Mouse (Mus musculus) granulocyte monocyte progenitor cell, adult 5-6 weeks (primary cell): ENCODE results near the gene Glt1d1. TPM values are rescaled to one million over a fixed set of nuclear protein-coding genes. Genes with fewer than 3 reads are reported as not detected.

Experiments used
- ATAC-seq: replicated peaks from 2 replicates; pipeline ENCODE4 v1.8.0; 2016; ENCODE audit warnings: mild to moderate bottlenecking, moderate TSS enrichment, inconsistent platforms; ENCODE audit not compliant: poor library complexity, severe bottlenecking
- total RNA-seq, 2 experiments: library from RNA; stranded (forward) in 1 of 2; stranded (reverse) in 1 of 2; fragments of 200-712, 200-1000 nt in 1 of 2; fragments of >200 nt in 1 of 2; fragmentation: Nextera tagmentation in 1 of 2; gene quantifications; 2 replicates each; pipeline ENCODE4 v1.2.3; 2014 to 2017

The Glt1d1 gene
- total RNA-seq, 2 experiments from 2014 or later = 7.5 to 7.6 TPM

DNA sequence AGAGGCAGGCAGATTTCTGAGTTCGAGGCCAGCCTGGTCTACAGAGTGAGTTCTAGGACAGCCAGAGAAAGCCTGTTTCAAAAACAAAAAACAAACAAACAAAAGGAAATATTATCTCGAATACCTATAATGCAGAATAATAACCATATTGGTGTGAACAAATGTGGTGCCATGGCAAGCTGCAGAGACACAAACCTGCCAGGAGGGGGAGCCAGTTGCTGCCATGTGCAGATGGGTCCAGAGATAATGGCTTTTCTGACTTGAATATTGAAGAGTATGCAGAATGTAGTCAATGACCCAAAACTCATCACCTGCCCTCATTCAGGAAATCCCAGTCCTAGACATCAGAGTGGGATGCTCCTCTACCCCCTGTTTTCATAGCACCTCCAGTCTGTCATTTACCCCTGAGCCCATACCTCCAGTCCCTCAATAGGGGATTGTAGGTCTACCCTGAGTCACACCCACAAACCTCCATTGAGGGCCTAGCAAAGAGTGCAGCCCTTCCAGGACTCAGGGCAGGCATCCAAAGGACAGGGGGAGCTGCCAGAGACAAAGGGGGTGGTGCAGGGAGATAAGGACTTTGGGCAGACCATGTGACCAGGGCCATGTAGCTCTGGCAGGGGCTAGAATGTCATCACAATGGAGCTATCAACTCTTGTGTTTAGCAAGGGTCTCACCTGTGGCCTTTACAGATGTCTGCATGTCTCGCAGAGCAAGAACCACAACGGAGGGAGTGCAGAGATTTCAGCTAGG is 124.8 kb downstream of the Glt1d1 start:
- ATAC-seq = no peak

DNA sequence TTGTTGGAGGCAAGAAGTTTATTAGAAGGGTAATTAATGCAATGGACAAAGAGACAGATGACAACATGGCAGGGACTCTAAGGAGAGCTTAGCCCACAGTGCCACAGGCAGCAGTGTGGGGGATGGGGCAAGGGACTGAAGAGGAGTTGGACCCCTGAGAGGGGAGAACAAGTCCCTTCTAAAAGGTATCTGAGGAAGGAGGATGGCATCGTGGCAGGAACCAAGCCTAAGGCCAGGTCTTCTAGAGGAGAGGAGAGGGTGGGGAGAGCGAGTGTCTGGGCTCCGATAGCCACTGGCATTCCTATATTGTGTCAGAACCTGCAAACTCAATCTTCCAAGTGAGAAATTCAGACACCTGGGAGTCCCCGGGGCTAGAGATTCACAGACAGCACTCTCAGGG is 126.5 kb downstream of the Glt1d1 start:
- ATAC-seq = no peak

Other genes with a start within 250 kb of the Glt1d1 start
- gene Slc15a4, start 635 bp downstream of the Glt1d1 start, total RNA-seq (2014; fragmentation: Nextera tagmentation) = 22.5 and 42.2 TPM in 2 replicates
- 25.2 and 105 TPM in 2 replicates for gene Slc15a4, start 635 bp downstream of the Glt1d1 start, total RNA-seq (2017)